Mouse (Mus musculus) c-Kit-negative CD71-positive TER-119-positive erythroid progenitor cells, embryonic 14.5 days (primary cell): ENCODE measurements around the gene Unc5a.

ENCODE experiments used
- DNase-seq: peaks from one replicate; pipeline ENCODE4 v3.0.0-alpha.2; 2013; ENCODE audit warnings: low read depth, low spot score

The Unc5a gene

DNA sequence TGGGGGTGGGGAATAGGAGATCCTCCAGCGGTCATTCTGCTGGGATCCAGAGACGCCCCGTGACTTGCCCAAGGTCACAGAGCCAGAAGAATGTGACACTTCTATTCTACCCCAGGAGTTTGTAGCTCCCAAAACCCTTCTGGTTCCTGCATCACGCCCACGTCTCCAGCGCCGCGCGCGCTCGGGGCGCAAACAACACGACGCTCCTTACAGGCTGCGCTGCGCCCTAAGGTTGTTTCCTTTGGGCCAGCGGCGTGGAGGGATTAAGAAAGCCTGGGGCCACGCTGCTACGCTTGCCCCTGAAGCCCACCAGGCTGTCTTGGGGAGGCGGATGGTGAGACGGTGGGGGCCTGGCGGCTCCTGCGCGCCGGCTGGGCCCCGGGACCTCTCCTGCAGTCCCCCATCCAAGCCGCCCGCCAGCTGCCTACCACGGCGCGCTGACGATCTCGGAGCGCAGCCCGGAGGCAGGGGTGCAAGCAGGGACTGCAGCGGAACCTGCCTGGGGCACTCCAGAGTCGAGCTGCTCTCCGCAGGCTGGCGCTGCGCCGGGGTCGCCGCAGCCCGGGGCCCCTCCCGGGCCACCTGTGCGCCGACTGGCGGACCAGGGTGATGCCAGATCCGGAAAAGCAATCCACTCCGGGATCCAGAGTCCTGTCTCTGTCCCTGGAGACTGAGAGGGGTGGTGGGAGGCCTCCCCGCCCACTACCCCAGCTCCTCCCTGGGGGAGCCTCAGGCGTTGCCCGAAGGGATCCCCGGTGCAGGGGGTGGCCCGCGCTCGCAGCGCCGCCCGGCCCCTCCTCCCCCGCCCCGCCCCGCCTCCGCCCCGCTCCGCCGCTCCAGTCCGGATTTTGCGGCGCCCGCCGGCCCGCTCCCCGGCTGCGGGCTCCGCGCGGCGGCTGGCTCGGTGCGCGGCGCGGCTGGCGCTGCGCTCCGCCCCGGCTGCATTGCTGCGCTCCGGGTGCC, at the start of gene Unc5a:
Gene Unc5a (plus strand): TSS at position 881 of the 963 bp plus-strand sequence.
- DNase-seq: no peak

DNA sequence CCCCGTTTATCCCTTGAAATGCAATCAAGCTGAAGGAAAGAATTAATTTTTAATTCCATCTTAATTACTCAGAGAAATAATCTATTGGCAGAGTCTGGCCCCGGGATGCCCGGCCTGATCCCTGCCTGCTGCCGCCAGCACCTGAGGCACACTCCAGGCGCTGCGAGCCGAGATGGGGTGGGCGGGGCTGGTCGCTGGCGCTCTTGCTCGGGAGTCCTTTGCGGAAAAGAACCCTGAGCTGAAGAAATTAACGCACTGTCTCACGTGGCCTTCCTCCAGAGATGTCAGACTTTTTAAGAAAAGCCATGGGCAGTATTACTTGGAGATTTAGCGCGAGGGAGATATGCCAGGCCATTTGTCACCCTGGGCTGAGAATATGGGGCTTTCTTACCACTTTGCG, 37.2 kb upstream of the Unc5a start:
- DNase-seq: no peak

- DNase-seq: no peak
These were observed 36.2 kb upstream of the Unc5a start for GRCm38 (mm10) chr13:54912894-54913621.

- no peak for DNase-seq
These were observed 32.6 kb upstream of the Unc5a start for GRCm38 (mm10) chr13:54916644-54917043.

DNA sequence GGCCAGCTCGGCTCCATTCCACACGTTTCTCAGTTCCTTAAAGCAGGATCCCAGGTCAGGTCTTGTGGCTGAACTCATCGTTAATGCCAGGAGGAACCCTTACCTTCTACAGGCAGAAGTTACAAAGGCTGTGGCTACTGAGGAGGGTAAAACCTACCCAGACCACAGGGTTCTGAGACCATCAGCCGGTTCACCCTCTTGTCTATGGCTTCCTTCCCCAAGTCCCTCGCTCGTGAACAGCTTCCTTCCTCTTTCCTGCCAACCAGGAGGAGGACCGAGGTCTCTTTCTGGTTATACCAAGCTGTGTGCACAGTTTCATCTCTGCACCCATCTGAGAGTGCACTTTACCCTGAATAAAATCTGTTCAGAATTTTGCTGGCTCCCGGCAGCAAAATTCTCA, 30.3 kb upstream of the Unc5a start:
- DNase-seq: no peak

GRCm38 (mm10) chr13:54919666-54920065, 29.5 kb upstream of the Unc5a start:
- DNase-seq: no peak

GRCm38 (mm10) chr13:54921700-54922099, 27.5 kb upstream of the Unc5a start:
- DNase-seq: no peak

DNA sequence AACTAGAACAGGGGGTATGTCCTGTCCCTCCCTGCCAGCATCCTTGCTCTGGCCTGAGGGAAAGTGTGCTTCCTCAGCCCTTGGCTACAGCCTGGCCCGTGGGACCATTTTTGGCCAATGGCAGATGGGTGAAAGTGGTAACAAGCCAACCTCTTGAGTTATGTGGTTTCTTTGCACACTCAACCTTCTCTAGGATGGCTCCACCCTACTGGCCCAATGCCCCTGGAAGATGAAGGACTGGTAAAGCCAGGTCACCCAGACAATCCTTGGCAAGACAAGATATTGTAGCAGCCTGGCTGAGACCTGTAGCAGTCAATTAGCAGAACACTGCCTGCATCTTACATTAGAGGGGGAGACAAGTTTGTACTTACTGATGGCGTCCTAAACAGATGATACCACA, 25.5 kb upstream of the Unc5a start:
- DNase-seq: no peak

DNA sequence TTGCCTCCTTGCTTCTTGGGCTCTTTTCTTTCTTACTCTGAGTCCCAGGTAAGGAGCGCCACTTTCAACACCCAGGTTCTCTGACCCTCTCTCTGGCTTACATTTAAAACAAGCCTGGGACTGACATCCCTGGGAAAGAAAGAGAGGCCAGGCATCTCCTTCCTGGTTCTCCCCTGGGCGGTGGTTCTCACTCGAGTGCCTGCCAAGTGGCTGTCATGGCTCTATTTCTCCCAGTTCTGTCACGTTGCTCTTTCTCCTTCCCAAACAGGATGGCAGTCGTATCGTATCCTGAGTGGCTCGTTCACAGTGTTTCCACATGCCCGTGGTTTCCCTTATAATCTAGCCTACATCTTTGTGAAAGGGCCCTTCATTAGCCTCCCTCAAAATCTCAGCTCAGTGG, 23.7 kb upstream of the Unc5a start:
- no peak for DNase-seq

GRCm38 (mm10) chr13:54926654-54927053, 22.6 kb upstream of the Unc5a start:
- DNase-seq: no peak

DNA sequence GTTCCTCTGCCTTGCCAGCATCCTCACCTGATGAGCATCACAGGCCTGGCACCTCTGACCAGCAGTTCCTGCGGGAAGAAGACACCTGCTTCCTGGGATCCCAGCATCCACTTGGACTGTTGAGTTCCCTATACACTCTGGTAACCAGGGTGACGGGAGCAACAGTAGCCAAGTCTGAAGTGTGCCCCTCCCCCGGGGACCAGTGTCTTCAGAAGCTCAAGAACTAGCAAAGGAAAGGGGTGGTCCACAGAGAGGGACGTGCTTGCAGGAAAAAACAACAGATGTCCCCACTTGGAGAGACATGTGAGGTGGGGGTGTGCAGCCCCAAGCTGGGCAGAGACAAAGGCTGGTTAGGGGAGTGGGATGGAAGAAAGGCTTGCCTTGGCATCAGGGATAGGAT, 19.1 kb upstream of the Unc5a start:
- no peak for DNase-seq

DNA sequence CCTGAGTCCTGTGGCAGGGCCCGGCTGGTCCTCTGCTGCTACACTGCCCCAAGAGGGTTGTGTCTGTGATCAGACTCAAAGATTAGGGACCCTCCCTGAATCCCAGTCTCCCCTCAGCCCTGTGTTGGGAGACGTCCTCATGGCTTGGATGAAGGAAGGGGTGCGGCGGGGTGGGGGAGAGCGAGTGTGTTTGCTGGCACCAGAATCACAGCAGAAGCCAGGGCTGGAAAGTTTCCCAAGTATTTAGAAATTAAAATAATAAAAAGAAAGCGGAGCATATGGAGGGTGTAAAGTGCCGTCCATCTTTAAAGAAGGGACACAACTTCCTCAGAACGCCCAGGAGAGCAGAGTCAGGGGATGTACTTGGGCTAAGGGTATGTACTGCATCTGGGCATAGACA, 14.3 kb upstream of the Unc5a start:
- DNase-seq: no peak

- no peak for DNase-seq
These were observed 13.0 kb upstream of the Unc5a start for GRCm38 (mm10) chr13:54936173-54936572.

- no peak for DNase-seq
These were observed 11.3 kb upstream of the Unc5a start for GRCm38 (mm10) chr13:54937885-54938284.

GRCm38 (mm10) chr13:54938493-54938892, 10.7 kb upstream of the Unc5a start:
- no peak for DNase-seq

DNA sequence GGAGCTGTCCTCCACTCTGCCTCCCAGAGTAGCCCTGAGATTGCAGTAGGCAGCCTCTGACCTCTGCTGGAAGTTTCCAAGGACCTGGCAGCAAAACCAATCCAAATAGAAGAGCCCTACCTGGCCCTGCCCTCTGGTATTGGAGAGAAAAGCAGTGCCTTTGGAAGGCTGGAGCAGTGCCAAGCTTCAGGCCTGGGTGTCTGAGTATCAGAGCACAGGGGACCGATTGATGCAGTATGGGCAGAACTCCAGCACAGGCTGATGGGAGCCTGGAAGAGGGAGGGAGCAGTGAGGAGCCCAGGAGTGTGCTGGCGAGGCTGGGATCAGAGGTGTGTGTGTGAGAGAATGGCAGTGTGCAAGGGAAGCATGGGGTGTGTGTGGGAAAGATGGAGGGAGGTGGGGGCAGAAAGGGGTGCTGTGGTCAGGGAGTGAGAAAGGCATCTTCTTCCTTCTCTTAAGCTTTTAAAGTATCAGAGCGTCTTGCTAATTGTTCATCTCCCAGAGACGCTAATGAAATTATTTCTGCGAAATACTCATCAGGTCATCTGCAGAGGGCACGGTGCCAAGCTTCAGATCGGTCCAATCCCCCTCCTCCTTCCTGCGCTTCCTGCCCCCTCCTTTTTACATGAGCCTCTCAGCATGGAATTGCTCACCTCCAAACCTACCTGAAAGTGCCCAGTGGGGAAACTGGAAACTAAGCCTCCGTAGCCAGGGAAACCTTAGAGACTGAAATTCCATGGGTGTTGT, 4.6 kb upstream of the Unc5a start:
- DNase-seq: no peak

DNA sequence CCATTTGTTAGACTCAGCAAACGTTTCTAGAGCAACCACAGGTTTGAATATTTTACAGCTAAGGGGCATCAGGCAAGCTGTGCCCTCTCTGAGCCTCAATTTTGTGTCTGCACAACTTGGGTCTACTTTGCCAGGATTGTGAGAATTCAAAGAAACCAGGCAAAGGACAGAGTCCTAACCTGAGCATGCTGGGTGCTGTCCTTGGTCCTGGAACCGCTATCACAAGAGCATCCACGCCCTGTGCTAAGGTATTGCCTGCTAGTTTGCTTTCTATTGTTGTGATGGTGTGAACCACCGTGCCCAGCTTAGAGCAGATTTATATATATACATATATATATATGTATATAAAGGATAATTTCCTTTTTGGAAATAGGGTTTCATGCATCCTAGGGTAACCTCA, 3.9 kb upstream of the Unc5a start:
- no peak for DNase-seq

- no peak for DNase-seq
These were observed 2.8 kb upstream of the Unc5a start for GRCm38 (mm10) chr13:54946406-54946805.

- no peak for DNase-seq
These were observed 381 bp downstream of the Unc5a start for GRCm38 (mm10) chr13:54949592-54949991.

GRCm38 (mm10) chr13:54950131-54950530, 920 bp downstream of the Unc5a start:
- DNase-seq: no peak

GRCm38 (mm10) chr13:54951166-54951565, 2.0 kb downstream of the Unc5a start:
- DNase-seq: no peak

DNA sequence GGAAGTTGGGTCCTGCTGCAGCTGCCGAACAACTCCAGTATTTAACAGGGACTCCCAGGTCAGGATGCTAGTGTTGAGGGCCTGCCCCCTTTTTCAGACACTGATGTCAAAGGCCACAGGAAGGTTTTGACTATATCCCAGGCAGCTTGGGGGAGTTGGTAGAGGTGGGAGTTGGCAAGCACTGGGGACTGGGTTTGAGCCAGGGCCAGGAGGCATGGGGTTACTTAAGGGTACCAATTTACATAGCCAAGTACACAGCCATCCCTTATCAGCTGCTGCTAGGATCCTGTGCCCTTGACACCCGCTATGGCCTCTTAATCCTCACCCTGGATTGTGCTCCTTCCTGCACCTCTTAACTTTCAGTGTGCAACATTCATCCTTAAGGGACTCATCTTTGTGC, 5.5 kb downstream of the Unc5a start:
- DNase-seq: no peak
